Mouse (Mus musculus) brain, embryonic 14.5 days (tissue): ENCODE results near the gene Panx3. TPM values are rescaled to one million over a fixed set of nuclear protein-coding genes. Genes with fewer than 3 reads are reported as not detected.

Experiments used
- DNase-seq: peaks from one replicate; pipeline ENCODE4 v3.0.0-alpha.2; 2011; ENCODE audit warnings: low read depth
- CTCF ChIP-seq: fragments of 200-500 bp; IDR thresholded peaks from 2 replicates; pipeline ENCODE4 v1.5.1; 2012; ENCODE audit warnings: inconsistent platforms, mild to moderate bottlenecking, moderate library complexity, borderline replicate concordance; ENCODE audit not compliant: insufficient read depth, insufficient read length; ENCODE audit errors: extremely low read depth
- POLR2A ChIP-seq: fragments of 200-500 bp; IDR thresholded peaks from 2 replicates; pipeline ENCODE4 v1.6.1; 2012; ENCODE audit warnings: mild to moderate bottlenecking, inconsistent platforms, borderline replicate concordance; ENCODE audit not compliant: poor library complexity, insufficient read depth, insufficient read length, severe bottlenecking; ENCODE audit errors: extremely low read depth
- polyA plus RNA-seq: library from polyadenylated mRNA; depleted of rRNA; stranded (reverse); fragments of >200 nt; gene quantifications from 2 replicates; pipeline ENCODE4 v1.2.3, GENCODE M21; 2012; rRNA removed

Gene Panx3
- polyA plus RNA-seq, 1 experiment, result 3.2 TPM

GRCm38 (mm10) chr9:37613182-37613910, 55.7 kb downstream of the Panx3 start, which contains the start of gene Spa17:
Spa17 (minus strand) TSS chr9:37613722.
- peak; percentile 97 for DNase-seq
- TF ChIP-seq CTCF, result no peak
- peak; percentile 22; the same call in 1 of the 2 replicates for TF ChIP-seq POLR2A

Other genes starting within 250 kb of the Panx3 start
- gene Robo3, start 236.0 kb downstream of the Panx3 start, polyA plus RNA-seq, result 33.5 and 41.6 TPM in 2 replicates
- gene Msantd2, start 179.9 kb downstream of the Panx3 start, polyA plus RNA-seq, result 65.0 and 72.6 TPM in 2 replicates
- gene Esam, start 141.2 kb downstream of the Panx3 start, polyA plus RNA-seq, result 32.6 and 34.7 TPM in 2 replicates
- 2.9 and 4.3 TPM in 2 replicates for gene Vsig2, start 130.0 kb downstream of the Panx3 start, polyA plus RNA-seq
- 9.2 and 12.3 TPM in 2 replicates for gene Nrgn, start 116.3 kb downstream of the Panx3 start, polyA plus RNA-seq
- 5.7 and 7.8 TPM in 2 replicates for gene Siae, start 113.5 kb downstream of the Panx3 start, polyA plus RNA-seq
- gene Spa17, start 55.5 kb downstream of the Panx3 start, polyA plus RNA-seq, result 4.4 and 4.8 TPM in 2 replicates
- 49.7 and 52.0 TPM in 2 replicates for gene Tbrg1, start 11.9 kb downstream of the Panx3 start, polyA plus RNA-seq
- gene Olfr160, start 47.0 kb upstream of the Panx3 start, polyA plus RNA-seq, result not detected in 2 replicates
- gene Olfr874, start 75.9 kb upstream of the Panx3 start, polyA plus RNA-seq, result 0.10 TPM in 1 of 2 replicates, not detected in the other
- 0.03 TPM in 1 of 2 replicates, not detected in the other for gene Olfr875, start 102.6 kb upstream of the Panx3 start, polyA plus RNA-seq
- gene Olfr876, start 133.8 kb upstream of the Panx3 start, polyA plus RNA-seq, result not detected in 2 replicates
- gene Olfr877, start 185.0 kb upstream of the Panx3 start, polyA plus RNA-seq, result not detected in 2 replicates
- not detected in 2 replicates for gene Olfr145, start 227.5 kb upstream of the Panx3 start, polyA plus RNA-seq
- gene Olfr878, start 248.6 kb upstream of the Panx3 start, polyA plus RNA-seq, result not detected in 2 replicates